Mouse (Mus musculus) NIH3T3 (cell line): ENCODE data around the gene Fig4.

ENCODE experiments used
- DNase-seq: peaks from one replicate; pipeline ENCODE4 v3.0.0-alpha.2; 2012; ENCODE audit warnings: low read depth

Gene Fig4

DNA sequence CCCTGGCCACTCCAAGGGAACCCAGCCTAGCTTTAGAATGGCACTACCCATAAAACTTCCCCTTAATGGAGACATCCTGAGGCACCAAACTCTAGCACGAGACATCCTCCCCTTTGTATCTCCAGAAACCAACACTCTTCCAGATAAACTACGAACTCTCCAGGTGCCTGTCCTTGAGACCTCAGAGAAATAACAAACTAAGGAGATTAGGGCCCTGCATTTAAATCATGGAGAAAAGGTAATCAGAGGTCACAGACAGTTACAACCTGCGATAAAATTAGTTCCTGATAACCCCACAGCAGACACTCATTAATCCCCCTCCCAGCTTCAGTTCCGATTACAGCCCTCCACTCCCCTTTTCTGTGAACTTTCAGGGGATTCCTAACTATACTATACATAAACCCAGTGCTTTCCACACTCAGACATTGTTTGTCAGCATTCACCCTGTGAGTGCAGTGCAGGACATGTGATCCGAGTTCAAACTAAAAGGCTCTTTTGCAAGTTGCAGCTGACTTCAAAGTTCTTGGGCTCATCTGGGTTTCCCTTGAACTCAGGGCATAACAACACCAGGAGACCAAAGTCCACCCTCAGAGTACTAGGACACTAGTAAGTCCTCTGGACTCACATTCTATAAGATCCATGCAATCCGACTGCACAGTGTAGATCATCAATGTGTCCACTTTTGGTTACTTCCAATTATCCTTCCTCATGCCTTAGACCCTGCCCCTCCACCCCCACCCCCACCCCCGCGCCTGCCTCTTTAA is 42.6 kb downstream of the Fig4 start:
- DNase-seq: no peak

DNA sequence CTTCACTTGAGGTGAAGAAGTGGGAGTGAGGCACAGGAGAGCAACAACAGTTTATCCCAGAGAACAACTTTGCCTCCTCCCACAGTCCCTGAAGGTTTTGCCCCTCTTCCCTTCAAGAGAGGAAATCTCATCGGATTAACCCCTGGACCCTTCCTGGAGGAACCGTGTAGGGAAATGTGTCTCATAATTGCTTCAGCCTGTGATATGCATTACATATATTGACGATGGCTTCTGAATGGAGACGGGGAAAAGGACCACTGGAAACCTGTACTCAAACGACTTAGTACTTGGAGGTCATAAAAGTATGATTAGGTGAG is 52.4 kb downstream of the Fig4 start:
- no peak for DNase-seq

DNA sequence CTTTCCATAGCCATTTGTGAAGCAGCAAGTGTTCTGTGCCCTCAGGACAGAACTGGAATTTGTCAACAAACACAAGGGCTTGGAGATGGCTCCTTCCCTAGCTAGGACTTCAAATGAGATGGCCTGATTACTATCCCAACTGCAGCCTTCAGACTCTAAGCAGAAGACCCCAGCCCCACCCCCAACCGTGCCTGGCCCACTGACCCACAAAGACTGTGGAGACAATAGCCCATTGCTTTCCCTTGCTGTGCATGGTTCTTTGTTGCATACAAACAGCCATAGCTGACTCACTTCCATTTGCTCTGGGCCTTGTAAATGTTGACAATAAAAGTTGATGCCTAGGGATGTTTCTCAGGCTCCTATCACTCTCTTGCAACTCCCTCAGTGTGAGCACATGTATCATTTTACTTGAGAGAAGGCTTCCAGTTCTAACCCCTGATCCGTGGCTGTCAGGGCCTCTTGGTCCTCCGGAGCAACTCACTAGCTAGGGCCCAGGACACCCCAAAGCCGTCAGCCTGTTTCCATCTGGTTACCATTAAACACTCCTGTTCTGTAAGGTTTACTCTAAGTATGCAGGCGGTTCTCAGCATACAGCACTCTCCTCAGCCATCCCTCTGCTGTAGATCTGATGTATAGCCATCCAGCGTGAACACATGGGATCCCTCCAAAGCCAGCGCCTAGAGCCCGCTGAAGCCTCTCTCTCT is 52.9 kb downstream of the Fig4 start:
- DNase-seq: no peak

DNA sequence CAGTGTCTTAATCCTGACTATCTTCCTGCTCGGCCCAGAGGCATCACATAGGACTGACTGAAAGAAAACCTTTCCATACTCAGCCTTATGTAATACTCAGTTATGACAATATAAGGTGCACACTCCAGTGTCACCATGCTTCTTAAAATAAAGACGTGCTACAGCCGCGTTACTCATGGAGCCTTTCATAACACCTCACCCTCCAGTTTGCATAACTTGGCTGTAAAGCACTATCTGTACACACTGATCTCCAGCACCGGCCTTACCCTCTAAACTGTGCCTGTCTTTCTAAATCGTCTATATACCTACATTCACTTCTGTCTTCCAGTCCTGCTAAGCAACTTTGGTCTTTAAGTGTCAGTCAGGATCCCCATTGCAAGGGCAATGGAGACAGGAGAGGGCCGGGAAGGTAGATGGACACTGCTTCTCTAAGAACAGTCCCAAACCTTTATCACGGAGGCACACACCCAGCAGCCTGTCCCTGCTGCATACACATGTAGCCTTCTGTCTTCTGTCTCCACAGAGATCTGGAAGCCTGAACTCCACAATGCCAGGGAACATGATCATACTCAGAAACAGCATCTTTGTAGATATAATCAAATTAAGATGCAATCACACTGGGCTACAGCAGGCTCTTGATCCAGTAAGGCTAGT is 53.9 kb downstream of the Fig4 start:
- no peak for DNase-seq

DNA sequence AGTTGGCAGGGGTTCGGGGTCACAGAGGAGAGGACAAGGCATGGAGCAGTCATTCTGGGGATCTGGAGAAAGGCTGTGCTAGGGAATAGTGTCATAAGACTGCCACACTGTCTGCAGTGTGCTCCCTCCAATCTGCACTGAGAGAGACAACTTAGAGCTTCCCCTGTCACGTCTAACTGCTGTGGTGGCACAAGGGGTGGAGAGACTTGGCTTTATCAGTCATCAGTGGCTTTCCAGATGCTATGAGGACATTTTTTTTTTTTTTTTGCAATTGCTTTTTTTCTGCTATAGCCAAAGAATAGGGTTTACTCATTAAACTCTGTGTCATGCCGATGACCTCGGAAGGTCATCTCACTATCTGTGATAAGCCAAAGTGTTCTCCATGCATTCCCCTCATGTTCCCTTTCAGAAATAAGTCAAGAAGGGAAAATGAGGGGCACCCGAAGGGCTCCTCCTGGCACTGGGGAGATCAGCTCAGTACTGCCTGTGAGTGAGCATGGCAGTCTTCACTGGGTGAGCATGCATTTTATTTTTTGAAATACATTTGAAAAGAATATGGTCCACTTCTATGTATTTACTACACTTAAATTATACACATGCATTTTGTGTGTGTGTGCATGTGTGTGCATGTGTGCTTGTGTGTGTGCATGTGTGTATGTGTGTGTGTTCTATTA is 55.1 kb downstream of the Fig4 start:
- no peak for DNase-seq

DNA sequence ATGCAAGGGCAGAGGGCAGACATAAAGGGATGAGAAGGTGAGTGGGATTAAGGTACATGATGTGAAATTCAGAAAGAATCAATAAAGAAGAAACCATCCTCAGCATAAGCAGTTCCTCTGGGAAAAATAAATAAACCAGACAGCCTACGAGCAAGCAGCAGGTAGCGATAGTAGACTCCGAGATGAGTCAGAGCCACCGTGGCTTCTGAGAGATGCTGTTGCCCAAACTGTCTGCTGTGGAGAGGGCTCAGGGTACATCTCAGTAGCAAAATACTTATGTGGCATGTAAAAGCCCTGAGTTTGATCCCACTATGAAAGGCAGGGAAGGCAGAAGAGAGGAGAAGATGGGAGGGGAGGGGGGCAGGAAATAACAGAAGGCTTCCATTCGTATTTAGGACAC is 56.9 kb downstream of the Fig4 start:
- no peak for DNase-seq

DNA sequence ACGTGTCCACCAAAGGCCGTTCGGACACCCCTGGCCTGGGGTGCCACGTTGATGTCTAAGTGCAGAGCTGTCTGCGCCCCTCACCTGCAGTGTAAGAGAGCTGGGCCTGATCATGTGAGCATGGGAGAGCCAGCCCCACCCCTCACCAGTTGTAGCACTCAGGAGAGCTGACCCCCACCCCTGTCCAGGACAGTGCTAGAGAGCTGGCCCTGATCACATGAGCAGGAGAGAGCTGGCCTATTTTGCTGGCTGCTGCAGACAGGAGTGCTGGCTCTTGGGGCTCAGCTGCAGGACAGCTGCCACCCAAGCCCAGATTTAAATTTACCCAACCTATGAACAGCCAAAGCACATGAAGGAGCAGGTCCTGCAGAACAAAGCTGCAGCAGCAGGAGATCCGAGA is 57.6 kb downstream of the Fig4 start:
- no peak for DNase-seq

DNA sequence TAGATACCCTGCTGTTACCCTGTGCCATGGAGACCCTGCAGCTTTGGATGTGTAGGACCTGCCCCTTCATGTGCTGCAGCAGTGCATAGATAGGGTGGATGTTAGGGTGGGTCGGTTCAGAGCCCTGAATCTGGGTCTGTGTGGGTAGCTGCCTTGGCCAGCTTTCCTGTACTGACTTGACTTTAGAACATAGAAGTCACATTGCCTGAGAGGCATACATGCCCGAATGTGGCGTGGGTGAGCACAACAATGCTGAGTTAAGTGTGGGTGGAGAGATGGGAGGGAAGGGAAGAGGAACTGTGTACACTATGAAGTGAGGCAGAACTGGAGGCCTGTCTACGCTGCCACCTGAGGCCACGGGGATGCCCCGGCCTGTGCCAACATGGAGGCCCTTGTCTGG is 58.0 kb downstream of the Fig4 start:
- DNase-seq: no peak

DNA sequence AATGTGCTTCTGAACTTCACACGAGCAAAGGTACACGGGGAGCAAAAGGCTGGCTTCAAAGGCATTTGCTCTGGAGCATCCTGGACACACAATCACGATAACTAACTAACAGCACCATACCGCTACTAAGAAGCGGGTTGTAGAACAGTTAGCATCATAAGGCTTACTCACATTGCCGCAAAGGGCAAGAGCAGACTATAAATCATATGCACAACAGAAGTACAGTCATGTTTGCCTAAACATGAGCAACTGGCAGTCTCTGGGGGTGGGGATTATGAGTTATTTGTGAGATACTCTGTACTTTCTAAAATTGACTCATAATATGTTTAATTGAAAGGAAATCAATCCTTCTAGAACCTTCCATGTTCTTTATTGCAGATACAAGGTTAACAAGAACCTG is 59.1 kb downstream of the Fig4 start:
- peak; percentile 50 for DNase-seq

DNA sequence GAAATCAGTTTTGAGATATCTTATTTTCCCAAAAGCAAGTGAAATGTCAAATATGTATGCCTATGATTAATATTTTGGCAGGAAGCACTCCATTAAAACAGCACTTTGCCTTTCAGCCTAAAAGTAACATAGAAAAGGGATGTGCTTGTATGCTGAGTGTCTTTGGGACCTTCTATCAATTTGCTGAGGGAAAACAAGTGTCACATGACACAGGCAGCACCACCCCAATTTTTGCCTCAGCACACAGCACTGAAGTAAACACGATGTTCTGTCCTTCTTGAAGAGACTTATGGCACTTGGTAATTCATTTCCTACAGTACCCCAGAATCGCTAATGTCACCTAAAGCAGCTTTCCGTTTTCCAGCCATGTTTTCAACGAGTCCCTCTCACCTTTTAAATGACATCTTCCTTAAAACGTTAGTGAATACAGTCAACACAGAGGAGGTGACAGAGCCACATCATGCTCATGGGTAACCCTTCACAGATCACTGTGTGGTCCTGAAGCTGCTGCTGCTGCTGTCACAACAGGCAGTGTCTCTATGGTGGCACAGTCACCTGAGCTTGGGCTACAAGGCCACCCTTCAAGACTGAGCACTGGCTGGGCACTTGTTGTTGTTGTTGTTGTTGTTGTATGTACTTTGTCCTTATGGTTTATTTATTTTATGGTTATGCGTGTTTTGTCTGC is 61.4 kb downstream of the Fig4 start:
- DNase-seq: no peak

DNA sequence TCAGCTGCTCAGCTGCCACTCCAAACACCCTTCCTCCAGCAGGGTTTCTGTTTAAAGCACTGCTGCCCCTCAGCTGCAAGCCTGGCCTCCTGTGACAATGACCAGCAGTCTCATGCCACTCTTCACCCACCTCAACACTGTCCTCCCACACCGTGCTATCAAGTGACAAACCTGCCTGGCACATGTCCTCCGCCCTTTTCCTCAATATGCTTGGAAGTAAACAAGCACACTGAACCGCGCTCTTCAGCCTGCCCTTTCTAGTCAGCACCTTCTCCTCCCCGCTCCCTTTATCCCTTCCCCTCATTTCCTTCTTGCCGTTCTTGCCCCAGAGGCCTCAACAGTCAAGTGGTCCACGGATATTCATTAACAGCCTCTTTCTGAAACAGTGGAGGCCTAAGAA is 62.0 kb downstream of the Fig4 start:
- no peak for DNase-seq

DNA sequence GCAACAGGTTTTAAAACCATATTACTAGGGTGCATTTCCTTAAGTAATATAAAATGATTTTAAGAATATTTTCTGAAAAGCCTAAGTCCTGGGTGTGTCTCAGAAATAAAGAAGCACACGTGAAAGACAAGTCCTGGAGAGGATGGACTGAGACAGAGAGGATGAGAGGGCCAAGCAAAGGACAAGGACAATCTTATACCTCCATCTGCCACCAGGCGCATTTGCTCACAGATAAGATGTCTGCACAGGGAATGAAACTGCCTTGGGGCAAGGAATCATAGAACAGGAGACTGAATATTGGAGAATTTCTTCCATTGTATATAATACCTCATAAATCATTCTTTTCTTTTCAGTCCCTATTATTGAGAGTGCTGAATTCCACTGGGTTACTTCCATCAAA is 67.0 kb downstream of the Fig4 start:
- DNase-seq: no peak

DNA sequence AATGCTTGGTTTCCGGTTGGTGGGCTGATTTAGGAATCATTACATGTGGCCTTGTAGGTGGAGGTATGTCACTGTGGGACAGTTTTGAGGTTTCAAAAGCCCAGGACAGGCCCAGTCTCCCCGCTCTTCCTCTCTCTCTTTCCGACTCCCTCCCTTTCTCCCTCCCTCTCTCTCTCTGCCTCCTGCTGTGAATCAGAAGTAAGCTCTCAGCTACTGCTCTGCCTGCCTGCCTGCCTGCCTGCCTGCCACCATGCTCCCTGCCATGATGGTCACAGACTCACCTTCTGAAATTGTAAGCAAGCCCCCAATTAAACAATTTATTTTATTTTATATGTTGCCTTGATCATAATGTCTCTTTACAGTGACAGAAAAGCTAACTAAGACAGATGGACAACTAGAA is 67.5 kb downstream of the Fig4 start:
- no peak for DNase-seq

DNA sequence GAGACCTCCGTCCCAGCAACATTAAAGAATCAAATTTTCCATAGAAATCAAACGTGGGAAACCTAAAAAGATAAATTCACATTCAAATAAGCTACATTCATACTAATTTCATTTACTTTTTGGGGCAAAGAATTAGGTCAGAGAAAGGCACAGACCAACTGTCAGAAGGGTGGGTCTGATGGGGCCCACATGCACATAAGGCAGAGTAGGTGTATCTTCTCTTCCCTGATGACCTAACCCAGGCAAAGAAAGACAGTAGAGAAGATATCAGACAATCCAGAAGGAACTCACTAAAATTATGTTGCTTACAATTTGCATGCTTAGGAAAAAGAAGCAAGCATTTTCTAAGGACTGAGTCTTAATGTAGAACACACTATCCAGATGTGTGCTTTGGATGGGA is 67.9 kb downstream of the Fig4 start:
- no peak for DNase-seq

DNA sequence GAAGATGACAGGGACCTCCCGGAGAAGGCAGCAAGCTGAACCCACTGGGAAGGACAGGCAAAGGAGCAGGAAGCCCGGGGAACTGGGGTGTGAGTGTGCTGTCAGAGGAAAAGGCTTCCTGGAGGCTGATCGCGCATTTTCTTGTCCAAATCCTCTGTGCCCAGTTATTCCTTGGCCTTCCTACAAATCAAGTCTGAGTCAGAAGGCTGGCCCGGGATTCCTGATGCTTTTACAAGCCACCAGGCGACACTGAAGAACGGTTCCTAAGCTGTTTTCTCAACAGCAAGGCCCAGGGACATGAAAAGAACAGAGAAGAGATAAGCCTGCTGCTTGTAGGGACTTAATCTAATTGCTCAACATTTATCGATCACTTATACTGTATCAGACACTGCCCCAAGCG is 68.5 kb downstream of the Fig4 start:
- peak; percentile 29 for DNase-seq

DNA sequence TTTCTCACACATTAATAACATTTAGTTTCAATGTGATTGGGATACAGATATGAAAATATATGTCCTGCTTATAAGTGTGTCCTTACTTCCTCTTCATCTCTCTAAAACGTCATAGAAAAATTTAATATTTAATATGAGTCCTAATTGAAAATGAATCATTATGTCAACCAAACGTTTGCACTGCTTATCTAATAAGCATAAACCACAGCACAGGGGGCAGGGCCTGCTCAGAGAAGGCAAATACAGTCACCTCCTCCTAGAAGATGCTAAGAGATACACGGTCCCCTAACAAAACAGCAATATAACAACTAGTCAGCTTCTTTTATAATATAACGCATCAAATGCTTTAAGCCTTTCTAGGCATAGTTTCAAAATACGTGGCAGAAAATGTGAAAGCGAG is 69.9 kb downstream of the Fig4 start:
- no peak for DNase-seq

DNA sequence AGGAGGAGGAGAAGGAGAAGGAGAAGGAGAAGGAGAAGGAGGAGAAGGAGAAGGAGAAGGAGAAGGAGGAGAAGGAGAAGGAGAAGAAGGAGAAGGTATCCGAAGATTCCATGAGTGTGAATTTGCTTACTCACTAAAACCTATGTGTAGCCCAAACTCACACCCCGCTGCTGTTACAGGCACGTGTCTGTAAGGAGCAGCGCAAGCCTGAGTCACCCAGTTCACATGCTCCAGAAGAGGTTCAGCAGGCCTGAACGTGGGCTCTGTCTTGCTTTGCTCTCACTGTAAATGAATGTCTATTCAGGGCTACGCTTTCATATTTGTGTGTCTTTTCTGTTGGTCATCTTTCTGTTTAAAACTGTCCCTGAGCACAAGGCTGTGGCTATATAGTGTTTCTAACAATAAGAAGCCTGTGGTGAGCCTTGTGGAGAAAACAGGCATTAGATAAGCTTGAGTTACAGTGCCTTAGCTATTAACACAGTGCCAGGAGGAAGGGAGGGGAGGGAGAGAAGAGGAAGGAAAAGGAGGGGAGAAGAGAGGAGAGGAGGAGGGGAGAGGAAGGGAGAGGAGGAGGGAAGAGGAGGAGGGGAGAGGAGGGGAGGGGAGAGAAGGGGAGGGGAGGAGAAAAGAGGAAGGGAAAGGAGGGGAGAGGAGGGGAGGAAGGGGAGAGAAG is 71.8 kb downstream of the Fig4 start:
- DNase-seq: no peak

DNA sequence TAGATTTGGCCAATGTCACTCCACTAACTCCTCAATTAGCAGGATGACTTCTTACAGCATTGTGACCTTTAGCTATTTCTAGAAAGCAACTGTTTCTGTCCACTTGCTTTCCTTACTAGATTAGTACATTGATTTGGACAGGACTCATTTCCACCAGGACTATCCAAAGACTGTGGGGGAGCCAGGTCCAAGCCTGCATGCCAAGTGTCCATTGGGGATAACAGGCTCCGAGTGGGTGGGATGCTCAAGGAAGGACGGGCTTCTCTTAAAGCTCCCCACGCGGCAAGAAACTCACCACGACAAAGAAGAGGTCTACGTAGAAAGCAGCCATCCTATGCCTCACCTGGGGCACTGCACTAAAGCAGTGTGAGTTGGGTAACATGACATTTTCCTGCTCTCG is 75.4 kb downstream of the Fig4 start:
- no peak for DNase-seq

DNA sequence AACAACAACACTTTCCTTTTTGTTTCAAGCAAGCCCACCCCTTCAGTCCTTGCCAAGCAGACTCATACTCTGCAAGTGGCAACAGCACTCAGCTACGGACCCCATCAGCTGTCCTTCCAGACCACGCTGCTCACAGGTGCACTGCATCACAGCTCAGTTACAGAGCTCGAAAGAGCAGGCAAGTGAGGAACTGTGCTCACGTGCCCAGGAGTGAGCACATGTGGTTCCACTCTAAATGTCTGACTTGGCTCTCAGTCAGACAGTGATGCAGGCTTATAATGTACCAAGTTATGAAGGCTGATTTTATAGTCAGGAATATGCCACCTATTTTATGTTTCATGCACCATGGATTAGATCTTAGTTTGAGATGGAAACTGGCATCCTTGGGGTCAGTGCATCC is 79.6 kb downstream of the Fig4 start:
- DNase-seq: peak; percentile 59

DNA sequence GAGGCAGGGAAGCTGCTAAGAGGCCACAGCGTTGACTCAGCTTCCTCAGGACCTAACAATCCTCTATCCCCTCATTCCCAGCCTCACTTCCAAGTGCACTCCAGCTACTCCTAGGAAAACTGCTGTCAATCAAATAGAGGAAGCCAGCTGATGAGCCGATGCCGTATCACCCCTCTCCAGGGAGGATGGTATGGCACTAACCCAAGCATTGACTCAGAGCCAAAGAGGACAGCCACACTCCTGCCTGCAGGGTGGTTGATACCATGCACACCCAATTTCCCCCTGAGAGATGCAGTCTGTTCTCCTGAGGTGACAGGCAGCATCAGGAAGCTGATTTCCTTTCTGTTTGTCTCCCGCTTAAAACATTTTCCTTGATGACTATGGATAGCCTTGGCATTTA is 81.9 kb downstream of the Fig4 start:
- peak; percentile 67 for DNase-seq

DNA sequence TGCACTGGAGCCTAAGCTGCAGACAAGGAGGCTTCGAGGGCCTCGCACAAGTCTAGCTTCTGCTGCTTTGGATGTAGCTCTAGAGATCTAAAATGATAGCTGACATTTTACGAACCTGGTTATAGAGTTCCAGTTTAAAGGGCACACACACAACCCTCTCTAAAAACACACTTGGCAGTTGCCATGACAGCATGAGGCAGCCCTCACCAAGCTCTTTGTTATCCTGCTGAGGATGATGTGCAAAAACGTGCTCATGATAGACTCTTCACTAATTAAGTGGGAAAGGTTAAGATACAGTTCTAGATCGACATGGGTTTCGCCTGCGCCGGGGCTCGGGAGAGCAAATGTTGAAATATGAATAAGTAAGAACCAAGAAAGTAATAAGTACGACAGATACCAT is 84.2 kb downstream of the Fig4 start:
- DNase-seq: no peak

DNA sequence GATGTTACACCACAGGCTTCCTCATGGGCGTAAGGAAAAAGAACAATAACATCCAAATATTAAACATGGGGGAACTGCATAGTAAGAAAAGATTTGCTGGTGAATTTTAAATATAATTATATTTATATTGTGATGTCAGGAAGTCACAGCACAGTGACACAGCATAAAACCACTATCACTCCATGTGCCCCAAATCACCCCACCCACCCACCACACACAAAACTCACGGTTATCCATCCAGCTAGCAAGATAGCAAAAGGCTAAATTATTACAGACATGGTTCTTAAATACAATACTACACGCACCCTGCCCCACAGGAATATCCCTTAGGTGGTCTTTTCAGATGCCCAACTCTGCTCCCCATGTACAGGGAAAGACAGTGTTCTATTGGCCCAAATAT is 89.0 kb downstream of the Fig4 start:
- DNase-seq: no peak
